Comparison of ENCODE assay signal across 18 mouse cellular contexts in the genomic region with DNA sequence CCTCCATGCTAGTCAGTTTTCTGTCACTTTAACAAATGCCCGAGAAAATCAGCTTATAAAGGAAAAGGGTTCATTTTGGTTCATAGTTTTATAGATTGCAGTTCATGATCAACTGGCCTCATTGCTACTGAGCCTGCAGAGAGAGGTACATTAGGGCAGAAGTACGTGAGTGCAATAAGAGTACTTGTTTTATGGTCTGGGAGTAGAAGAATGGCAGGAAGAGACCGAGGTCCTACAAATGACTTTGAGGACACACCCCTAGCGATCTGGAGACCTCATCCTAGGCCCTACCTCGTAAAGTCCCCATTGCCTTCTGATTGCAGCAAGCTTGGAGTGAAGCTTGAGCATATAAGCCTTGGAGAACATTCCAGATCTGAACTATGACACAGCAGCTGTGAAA. TPM values are rescaled to one million over a fixed set of nuclear protein-coding genes. Genes with fewer than 3 reads are reported as not detected.
"Had no signal": no experiment of that assay in that cellular context is flagged by ENCODE, and none has a peak within 500 bp of the region (broad histone marks: within the 10 kb centered on the region; RNA-seq: fewer than 3 reads in every experiment).

No protein-coding gene starts in this region.

- H3K4me2 ChIP-seq: limb, embryonic 15.5 days; midbrain, embryonic 12.5 days; neural tube, embryonic 13.5 days had no signal

- H3K36me3 ChIP-seq: limb, embryonic 15.5 days; midbrain, embryonic 12.5 days; neural tube, embryonic 13.5 days had no signal

- H3K27ac ChIP-seq: hindbrain, postnatal 0 days; left cerebral cortex, adult 2 months; limb, embryonic 15.5 days; liver, embryonic 14.5 days; midbrain, embryonic 12.5 days; neural tube, embryonic 13.5 days had no signal

- DNase-seq: kidney, adult 8-10 months; kidney, postnatal 25 days; lung, adult 18-20 months; lung, postnatal 36 days; retina, postnatal 1 day; right cerebral cortex, postnatal 4 days; spleen, adult 18-20 months; thymus, adult 18-20 months; thymus, postnatal 36 days had no signal

- H3K4me3 ChIP-seq: left cerebral cortex, adult 2 months; limb, embryonic 15.5 days; midbrain, embryonic 12.5 days; neural tube, embryonic 13.5 days had no signal

- H3K27me3 ChIP-seq: neural tube, embryonic 13.5 days had no signal

- ATAC-seq: hindbrain, postnatal 0 days; midbrain, embryonic 16.5 days had no signal

- H3K9me3 ChIP-seq: limb, embryonic 15.5 days; midbrain, embryonic 12.5 days; neural tube, embryonic 13.5 days had no signal

- H3K9ac ChIP-seq: limb, embryonic 15.5 days; midbrain, embryonic 12.5 days; neural tube, embryonic 13.5 days had no signal

RNA-seq across cellular contexts. Expression of gene Kbtbd12, which starts 7.2 kb away (rescaled TPM):
- polyA plus RNA-seq: limb, embryonic 11.5 days; midbrain, embryonic 12.5 days; neural tube, embryonic 13.5 days; stomach, embryonic 14.5 days had no signal
